Mouse (Mus musculus) layer of hippocampus, adult 9-11 months (tissue): ENCODE results near the gene Sohlh1.
A peak's percentile ranks its signal among the peaks of the same experiment; 100 is the strongest.

Source experiments
- DNase-seq: peaks from one replicate; pipeline ENCODE4 v3.0.0; 2022

The Sohlh1 gene

DNA sequence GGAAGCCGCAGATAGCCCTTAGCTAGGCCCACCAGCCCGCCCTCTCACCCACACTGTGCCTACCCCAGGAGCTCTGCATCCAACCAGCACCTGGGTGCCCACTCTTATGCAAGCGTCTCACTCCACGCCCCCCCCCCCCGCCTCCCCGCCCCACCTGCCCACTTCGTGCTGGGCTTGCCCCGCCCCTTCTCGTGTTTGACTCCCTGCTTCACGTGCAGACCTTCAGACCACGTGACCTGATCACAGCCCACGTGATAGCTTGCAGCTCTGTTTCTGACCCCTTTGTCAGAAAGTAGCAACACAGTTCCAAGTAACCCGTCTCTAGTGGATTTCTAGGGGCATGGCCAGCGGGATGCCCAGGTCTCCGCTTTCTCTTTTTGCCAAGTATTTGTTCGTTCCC lies at the start of gene Sohlh1:
TSS of gene Sohlh1 (minus strand) at position 23 of the 400 bp plus-strand sequence.
- DNase-seq = no peak

DNA sequence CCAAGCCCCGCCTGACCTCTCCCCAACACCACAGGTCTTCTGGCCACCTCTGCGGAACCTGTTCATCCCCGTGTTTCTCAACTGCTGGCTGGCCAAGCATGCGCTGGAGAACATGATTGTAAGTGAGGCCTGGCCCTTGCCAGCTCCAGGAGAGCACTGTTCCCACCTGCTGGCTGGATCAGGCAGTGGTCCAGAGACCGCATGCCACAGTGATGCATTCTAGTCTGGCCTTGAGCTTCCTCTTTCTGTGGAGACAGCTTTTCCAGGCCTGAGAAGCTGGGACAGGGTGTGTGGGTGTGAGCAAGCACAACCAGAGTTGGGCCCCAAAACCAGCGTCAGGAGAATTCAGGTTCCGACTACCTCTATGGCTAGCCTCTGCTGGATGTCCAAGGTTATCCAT lies 45.4 kb upstream of the Sohlh1 start:
- no peak for DNase-seq

DNA sequence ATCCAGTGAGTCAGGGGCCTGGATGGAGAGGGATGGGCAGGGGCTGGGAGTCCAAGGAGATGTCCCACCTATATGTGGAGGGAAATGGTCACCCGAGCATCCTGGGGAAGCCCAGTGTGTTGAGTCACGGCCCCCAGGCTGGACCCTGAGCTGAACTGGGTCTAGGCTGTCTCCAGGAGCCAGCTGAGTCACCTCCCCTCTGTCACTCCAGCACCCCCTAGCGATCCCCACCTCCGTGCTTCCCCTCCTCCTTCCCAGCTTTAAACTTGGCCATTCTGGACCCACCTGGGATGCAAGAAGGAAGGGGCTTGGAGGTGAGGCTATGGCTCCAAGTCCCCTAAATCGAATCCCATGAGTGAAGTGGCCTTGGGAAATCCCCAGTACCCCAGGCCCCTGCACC lies 41.1 kb upstream of the Sohlh1 start:
- no peak for DNase-seq

DNA sequence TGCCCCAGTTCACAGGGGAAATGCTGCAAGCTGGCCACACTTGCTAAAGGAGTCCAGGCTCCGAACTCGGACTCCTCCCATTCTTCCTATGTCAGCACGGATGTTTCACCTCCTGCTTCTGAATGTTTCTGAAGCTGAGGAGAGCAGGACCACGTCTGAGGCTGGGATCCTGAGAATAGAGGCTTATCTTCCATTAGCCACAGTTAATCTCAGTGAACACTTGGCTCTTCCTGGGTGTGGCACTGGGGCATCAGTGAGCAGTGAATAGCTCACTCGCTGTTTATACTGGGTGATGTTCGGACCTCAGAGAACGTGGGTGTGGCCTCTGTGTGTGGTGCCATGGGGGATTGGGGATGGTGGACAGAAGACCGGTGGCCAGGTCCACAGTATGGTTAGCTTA lies 40.2 kb upstream of the Sohlh1 start:
- no peak for DNase-seq

DNA sequence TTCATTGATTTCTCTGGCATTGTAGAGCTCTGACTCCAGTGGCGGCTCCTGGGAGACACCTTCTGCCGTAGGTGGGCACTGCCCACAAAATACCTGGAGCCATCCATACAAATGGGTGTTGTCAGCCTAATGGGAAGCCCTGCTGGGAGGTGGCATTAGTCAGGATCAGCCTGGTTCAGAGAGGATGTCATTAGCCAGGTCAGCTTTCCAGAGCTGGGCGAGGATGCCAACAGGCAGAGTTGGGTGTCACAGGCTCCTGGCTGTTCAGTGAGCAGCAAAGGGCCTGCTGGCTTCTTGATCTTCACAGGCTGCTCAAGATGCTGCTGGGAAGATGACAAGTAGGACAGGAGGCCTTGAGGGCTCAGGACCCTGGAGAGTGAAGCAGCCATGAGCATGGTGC lies 37.7 kb upstream of the Sohlh1 start:
- DNase-seq = no peak

DNA sequence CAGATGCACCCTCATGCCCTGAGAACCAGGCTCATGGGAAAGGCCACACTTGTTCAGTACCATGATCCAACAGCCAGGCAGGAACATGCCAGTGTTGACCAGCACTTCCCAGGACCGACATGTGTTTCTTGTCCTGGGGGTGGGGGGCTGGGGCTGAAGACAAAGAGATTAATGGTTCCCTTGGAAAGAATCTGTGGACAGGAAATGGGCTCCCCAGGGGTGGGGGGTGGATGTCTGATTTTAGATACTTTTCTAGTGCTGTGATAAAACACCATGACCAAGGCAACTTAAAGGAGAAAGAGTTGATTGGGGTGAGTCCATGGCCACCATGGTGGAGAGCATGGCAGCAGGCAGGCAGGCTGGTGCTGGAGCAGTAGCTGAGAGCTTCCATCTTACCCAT lies 35.2 kb upstream of the Sohlh1 start:
- no peak for DNase-seq

DNA sequence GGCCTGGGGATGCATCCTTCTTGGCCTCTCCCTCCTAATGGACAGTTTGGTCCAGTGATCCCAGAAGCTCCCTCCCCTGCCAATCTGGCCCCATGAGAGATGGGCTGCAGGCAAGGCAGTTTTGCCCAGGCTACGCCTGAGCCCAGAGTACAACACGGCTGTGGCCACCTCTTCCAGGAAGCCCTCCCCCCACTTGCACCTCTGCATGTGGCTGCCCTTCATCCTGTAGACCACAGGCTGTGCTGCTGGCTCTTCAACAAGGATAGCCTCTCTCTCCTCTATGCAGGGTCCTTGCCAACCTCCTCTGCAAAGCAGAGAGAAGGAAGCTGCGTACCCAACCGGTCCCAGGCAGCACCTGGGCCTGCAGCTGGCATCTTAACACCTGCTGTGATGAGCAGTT lies 32.0 kb upstream of the Sohlh1 start:
- peak; percentile 24 for DNase-seq

DNA sequence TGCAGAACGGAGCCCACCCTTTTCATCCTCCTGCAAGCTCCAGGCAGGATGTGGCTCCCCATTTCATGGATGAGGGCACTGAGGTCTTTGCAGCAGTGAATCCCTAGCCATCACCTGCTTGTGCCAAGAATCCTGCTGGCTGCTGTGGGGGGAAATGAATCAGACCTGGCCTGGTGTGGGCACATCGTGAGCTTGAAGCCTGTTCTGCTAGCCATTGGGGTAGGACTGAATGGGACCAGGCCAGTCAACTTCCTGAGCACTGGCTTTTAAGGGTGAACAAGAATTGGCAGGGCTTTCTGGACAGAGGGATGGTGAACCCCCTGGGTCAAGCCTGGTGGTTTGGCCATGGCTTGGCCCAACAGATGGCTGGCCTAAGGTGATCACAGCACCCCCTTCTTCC lies 31.5 kb upstream of the Sohlh1 start:
- no peak for DNase-seq

DNA sequence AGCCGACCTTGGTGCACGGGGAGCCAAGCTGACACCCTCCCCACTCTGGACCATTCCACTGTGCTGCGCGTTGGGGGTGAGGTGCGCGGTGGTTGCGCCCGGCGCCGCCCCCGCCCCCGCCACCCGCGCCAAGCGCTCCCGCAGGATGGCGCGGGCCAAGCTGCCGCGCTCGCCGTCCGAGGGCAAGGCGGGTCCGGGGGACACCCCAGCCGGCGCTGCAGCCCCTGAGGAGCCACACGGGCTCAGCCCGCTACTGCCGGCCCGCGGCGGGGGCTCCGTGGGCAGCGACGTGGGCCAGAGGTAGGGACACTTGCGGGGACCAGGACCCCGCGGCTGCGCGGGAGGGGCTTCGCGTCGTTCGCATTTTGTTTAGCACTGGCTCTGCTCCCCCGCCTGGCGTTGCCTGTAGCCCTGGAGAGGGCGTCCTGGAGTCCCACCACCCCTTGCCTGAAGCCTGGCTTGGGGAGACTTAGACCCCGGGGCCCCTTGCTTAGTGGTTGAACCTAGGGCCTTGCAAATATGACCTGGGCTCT lies 30.8 kb upstream of the Sohlh1 start:
- no peak for DNase-seq

DNA sequence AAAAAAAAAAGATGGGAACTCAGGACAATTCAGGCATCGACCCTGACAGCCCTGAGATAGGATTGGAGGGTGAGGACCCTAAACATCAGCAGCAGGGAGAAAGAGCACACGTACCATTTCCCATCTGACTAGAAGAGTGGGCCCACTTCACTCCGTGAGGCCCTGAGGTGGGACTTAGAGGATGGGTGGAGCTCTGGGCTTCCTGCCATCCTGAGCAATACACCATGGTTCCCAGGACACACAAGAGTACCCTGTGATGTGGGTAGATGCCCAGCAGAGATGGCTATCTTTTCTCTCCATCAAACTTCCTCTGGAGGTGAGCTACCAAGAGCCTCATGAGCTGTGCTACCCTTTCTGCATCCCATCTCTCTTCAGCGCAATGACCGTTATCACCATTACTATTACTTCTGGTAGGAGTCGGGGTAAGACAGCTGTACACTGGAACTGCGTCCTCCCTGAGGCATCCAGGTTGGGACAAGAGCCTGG lies 30.2 kb upstream of the Sohlh1 start:
- no peak for DNase-seq

DNA sequence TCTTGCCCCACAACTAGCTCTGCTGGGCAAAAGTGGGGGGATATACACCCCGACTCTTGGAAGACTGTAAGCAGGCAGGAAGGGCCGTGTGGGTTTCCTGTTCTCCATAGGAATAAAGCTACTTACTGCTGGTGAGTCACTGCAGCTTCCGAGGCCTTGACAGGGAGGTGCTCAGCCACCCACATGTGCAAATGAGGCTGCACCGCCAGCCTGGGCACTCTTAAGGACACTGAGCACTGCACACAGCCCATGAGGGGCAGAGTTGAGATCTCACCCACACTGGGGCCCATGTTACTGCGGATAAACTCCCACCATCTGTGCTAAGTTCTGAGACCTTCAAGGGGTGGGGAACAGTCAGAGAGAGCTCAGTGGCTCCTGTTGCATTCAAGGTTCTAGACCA lies 19.6 kb upstream of the Sohlh1 start:
- DNase-seq = no peak

DNA sequence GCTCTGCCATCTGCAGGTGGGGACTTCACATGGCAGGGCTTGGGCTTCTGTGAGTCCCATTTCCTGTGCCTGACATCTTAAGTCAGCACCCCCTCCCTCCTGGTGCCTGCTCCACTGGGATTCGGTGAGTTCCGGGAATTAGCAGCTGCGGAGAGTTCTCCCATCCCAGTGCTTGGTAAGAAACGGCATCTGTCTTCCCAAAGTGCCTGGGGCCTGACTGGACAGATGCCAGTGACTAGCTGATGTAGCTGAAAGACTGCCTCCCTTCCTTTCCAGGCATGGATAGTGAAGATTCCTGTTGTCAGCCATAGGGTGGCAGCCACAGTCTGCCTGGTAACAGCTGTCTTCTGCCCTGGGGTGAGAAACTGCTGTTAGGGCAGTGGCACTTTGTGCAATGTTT lies 18.4 kb upstream of the Sohlh1 start:
- peak; percentile 76 for DNase-seq

DNA sequence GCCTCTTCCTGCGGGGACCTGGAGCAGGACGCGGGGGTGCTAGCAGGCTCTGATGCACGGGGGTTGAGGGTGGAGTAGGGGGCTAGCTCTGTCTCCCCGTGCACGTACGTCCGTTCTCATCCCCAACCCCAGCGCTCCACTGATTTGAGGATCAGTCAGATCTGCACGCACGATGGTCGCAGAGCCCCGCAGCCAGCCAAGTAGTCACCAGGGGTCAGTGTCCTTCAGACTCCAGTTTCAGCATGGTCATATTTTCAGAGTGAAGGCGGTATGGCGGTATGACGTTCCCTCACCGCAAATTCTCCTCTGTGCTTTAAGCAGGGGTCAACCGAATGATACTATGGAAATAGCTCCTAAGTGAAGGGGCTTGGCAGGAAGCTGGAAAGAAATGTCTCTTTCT lies 17.2 kb upstream of the Sohlh1 start:
- no peak for DNase-seq

DNA sequence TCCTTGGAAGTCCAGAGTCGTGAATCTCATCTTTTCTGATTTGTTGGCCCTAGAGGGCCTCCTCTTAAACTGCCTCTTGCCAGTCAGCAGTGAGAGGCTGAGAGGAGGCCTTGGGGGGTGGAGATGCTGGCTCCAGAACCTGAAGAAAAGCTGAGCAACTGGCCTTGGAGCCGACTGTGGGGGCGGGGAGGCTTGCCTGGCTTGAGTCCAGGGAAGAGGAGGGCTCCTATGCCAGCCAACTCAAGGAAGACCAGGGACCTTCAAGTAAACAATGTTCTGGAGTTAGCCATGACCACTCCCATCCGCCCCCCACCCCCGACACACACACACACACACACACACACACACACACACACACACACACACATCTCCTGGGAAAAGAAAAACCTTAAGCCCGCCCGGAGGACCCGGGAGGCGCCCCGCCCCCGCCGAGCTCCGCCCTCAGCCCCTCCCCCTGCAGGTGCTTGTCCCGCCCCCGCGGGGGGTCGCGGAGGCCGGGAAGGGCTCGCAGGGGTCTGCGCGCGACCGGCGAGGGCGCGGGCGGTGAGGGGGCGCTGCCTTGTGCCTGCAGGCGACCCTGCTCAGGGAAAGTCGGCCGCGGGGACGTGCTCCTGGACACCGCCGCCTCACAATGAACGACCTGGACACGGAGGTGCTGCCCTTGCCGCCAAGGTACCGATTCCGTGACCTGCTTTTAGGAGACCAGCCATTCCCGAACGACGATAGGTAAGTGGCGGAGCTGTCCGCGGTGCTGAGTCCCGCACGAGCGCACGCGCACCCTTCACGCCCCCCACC lies 16.5 kb upstream of the Sohlh1 start, which contains the start of gene Kcnt1:
TSS of gene Kcnt1 (plus strand) at position 398 of the 795 bp plus-strand sequence.
- DNase-seq = no peak

DNA sequence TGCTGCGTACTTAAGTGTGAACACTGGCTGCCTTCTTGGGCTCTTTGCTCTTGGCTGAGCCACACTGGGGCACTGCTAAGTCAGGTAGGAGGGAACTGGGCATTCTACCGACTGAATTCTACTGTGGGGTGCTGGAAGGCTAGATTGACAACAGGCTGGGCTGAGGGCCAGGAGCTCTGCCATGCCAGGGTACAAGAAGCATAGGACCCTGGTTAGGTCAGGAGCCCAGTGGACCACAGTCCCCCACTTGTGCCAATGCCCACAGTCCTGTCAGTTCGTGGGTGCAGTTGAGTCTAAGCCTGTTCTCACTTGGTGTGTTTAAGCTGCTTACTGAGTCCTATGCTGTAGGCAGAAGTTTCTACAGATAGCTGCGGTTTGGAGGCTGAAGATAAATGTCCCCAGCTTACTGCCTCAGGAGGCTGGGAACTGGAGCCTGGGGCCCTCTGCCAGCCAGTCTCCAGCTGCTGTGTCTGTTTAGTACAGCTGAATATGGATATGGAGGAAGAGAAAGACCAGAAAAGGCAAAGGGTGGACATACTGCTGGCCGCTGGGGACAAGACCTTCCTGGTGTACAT lies 15.7 kb upstream of the Sohlh1 start:
- no peak for DNase-seq

DNA sequence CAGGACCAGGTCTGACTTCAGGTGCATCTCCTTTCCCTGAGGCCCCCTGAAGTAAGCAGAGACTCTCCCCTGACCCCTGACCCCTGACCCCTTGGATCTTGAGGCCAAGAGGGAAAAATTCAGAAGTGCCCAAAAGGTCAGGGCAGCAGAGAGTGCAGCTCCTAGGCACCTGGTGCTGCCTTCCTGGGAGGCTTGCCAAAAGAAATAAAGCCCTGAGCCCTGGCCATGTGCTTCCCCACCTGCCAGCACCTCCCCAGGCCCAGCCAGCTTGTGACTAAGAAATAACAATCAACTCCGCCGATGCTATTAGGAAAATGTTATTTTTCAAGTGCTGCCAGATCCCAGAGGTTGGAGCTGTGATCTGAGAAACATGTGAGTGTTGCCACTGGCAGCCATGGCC lies 15.0 kb upstream of the Sohlh1 start:
- no peak for DNase-seq

DNA sequence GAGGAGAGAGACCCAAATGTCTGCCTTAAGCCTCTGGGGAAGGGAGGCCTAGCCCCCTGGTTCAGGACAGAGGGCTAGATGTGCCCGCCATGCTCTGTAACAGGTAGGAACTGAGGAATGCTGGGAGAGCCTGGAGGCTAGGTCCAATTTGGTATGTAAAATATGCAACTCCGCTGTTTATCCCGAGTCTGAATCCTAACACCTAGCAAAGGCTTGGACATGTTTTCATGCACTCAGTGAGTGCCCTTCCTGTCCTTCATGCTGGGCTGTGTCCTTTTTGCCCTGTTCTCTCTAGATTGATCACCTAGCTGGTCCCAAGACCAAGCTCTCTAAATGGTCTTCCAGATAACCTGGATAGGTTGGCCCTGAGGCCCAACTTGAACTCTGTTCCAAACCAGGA lies 12.8 kb upstream of the Sohlh1 start:
- DNase-seq = no peak

DNA sequence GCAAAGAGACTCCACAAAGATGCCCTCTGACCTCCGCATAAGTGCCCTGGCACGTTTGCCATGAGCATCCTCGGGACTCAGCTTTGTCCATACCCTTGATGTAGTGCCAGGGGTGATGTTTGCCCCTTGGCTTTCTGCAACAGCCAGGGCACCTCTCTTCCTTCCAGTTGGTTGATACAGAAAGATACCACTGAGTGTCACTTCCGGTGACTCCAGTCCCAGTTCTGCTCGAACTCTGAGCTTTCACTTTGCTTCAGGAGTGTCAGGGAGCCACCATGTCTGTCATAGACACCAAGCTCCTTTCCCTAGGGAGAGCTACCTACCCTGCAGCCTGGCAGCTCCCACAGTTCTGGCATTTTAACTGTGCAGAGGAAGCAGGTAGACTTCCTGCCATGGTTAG lies 7.0 kb upstream of the Sohlh1 start:
- no peak for DNase-seq

DNA sequence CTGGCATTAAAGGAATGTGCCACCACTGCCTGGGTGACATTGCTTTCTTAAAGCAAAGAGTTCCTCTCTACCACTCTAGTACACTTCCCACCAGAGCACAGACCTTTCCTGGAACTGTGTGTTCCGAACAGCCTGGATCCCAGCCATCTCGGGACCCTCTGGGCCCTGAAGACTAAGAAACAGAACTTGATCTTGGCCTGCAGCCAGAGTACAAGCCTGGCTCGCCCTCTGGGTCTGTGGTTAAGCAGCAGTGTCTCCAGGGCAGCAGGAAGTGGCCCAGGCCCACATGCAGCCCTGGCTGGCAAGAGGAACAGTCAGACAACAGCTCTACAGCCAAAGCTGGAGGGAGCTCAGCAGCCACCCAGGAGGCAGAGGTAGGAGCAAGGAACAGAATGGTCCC lies 5.6 kb upstream of the Sohlh1 start:
- peak; percentile 88 for DNase-seq

DNA sequence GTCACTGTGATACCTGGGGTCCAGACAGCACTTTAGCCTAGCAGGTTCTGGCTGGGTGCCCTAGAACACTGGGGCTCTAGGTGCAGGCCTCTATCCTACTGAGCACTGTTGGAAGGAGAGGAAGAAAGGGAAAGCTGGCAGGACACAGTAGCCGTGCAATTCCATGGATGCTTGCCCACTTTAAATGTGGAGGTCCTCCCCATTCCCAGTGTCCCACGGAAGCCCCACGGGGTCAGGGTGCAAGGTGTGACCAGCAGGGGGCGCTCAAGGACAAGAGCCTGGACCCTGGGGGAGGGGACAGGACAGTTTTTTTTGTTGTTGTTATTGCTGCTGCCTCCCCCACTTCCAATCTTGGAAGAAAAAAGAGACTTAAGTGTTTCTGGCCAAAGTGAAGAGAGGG lies 3.3 kb upstream of the Sohlh1 start:
- no peak for DNase-seq

DNA sequence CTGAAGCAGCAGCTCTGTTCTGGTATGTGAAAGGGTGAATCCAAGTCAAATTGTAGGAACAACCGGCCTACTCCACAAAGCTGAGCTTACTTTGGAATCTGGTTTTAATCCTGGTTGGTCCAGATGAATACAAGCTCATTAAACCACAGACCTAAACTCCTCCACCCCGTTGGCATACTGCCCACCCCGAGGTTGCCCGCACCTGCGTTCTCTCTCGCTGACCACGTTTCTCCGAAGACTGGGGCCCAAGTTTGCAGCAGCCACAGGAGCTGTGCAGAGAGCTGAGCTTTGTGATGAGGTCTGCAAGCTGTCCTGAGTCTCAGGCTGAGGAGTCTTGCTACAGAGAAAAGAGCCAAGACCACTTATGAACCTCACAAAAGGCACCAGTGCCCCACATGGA lies 532 bp downstream of the Sohlh1 start:
- DNase-seq = no peak

DNA sequence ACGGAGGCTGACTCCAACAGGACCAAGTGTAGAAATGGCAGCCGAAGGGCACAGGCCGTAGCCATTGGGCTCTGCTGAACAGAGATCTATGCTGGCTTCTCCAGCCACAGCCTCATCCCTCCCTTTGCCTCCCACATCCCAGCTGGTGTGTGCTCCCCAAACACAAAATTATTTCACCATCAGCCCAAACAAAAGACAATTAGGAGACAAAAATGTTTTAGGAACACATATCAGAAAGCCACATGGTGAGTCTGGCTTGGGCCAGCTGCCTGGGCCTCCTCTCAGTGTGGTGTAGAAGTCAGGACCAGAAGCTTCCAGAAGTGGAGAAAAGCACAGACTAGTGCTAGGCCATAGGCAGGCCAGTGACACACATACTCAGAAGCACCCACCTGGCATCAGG lies 3.0 kb downstream of the Sohlh1 start:
- DNase-seq = peak; percentile 65

DNA sequence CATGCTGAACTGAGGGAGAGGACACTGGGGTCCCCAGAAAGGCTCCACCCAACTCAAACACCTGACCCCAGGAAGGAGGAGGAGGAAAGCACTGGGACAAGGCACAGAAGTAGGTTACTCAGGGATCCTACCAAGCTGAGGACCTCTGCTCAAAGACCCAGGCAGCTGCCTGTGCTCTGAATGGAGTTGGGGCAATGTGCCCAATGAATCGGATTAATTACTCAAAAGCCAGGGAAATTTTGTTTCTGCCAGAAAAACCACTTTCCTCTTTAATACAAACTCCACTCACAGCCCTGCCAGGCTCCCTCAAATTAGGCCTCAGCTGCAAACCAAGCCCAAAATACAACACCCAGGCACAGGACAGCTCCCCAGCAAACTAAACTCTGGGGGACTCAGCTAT lies 4.3 kb downstream of the Sohlh1 start:
- DNase-seq = peak; percentile 34

DNA sequence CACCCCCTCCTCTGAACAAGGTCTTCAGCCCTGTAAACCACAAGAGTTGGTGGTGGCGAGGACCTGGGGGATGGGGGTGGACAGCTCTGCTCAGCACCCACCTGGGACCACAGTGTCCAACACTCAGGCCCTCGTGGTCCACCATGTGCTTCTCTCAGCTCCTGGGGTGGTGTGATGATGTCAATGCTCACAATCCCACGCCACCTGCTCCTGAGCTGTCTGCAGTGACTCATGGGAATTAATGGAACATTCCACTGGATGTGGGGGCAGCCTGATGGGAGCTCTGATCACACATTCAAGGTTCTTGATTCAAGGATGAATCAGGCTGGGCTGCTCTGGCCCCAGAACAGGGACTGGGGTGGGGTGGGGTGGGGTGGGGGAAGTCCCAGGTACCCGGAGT lies 4.9 kb downstream of the Sohlh1 start:
- DNase-seq = peak; percentile 31

DNA sequence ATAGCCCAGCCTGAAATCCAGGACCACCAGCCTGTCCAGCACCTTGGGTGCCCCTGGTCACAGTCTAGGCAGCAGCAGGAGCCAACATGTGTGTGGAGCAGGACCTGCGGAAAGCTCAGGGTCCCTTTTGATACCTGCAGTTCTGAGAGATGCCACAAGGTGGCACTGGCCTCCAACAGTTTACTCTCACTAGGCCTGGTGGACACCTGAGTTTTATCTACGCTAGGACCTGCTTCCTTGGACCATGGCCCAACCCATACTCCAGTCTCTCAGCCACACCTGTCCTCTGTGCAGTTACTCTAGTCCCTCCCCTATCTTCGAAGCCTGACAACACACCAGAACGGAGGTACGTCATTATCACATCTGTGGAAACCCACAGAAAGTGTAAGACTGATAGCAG lies 10.8 kb downstream of the Sohlh1 start:
- peak; percentile 51 for DNase-seq
